Mouse (Mus musculus) CH12.LX (cell line): ENCODE results near the gene Apopt1. TPM values are rescaled to one million over a fixed set of nuclear protein-coding genes. Genes with fewer than 3 reads are reported as not detected.

Source experiments
- DNase-seq: peaks from one replicate; pipeline ENCODE4 v3.0.0-alpha.2; 2013; ENCODE audit errors: extremely low read depth
- H3K27ac ChIP-seq: 2 replicates; pipeline ENCODE4 v1.5.1; 2012; ENCODE audit warnings: low read depth, mild to moderate bottlenecking, control low read depth, moderate library complexity; ENCODE audit not compliant: insufficient read depth
- H3K27me3 ChIP-seq: replicated peaks from 2 replicates; pipeline ENCODE3; 2012; ENCODE audit warnings: inconsistent platforms
- H3K36me3 ChIP-seq, 2 experiments: replicated peaks in 1 of 2; 2 replicates each; pipeline versions ENCODE3 to v1.6.1; 2012; ENCODE audit warnings: inconsistent platforms in 1 of 2, low read length in 1 of 2, mild to moderate bottlenecking in 1 of 2, mixed read lengths in 1 of 2, moderate library complexity in 1 of 2; ENCODE audit not compliant: control insufficient read depth in 1 of 2, insufficient read depth in 1 of 2
- H3K4me1 ChIP-seq, 2 experiments: 2 replicates each; pipeline ENCODE4 v1.6.1; 2012; ENCODE audit warnings: inconsistent platforms in 1 of 2, moderate library complexity in 1 of 2; ENCODE audit not compliant: insufficient read depth in 2 of 2, control insufficient read depth in 1 of 2
- H3K4me2 ChIP-seq: 2 replicates; pipeline ENCODE4 v1.6.1; 2012; ENCODE audit warnings: low read depth, mild to moderate bottlenecking, control low read depth; ENCODE audit not compliant: poor library complexity, insufficient read depth, severe bottlenecking
- H3K4me3 ChIP-seq, 3 experiments: fragments of 150-350 bp in 1 of 3; sonication (generic) in 1 of 3; replicated peaks in 1 of 3; 2 replicates each; pipeline versions ENCODE3 to v1.5.1; 2011 to 2012; ENCODE audit warnings: low read depth in 2 of 3, low read length in 2 of 3, mild to moderate bottlenecking in 2 of 3, moderate library complexity in 2 of 3, control low read depth in 1 of 3, improper control_type of control experiment in 1 of 3, inconsistent platforms in 1 of 3, mixed read lengths in 1 of 3; ENCODE audit not compliant: poor library complexity in 1 of 3
- H3K79me2 ChIP-seq: replicated peaks from 2 replicates; pipeline ENCODE4 v1.6.1; 2012; ENCODE audit warnings: mild to moderate bottlenecking, moderate library complexity; ENCODE audit not compliant: control insufficient read depth, poor library complexity, insufficient read depth, severe bottlenecking; ENCODE audit errors: extremely low read depth
- H3K9ac ChIP-seq: 2 replicates; pipeline ENCODE4 v1.6.1; 2012; ENCODE audit warnings: low read depth, mild to moderate bottlenecking, control low read depth, moderate library complexity; ENCODE audit not compliant: insufficient read depth
- H3K9me3 ChIP-seq: replicated peaks from 2 replicates; pipeline ENCODE3; 2012; ENCODE audit warnings: low read length, inconsistent platforms, mixed read lengths
- CTCF ChIP-seq, 2 experiments: IDR thresholded peaks in 1 of 2; conservative IDR thresholded peaks in 1 of 2; 2 replicates each; pipeline ENCODE4 v1.5.1; 2011 to 2012; ENCODE audit warnings: low read depth in 2 of 2, low read length in 2 of 2, improper control_type of control experiment in 1 of 2, inconsistent platforms in 1 of 2, mild to moderate bottlenecking in 1 of 2, moderate library complexity in 1 of 2
- E2F4 ChIP-seq: IDR thresholded peaks from 2 replicates; pipeline ENCODE4 v1.6.1; 2011; ENCODE audit warnings: low read depth, low read length, improper control_type of control experiment; ENCODE audit not compliant: insufficient replicate concordance
- ETS1 ChIP-seq: conservative IDR thresholded peaks from 2 replicates; pipeline ENCODE4 v1.6.1; 2012; ENCODE audit warnings: low read depth, mild to moderate bottlenecking, inconsistent platforms, low read length, improper control_type of control experiment, moderate library complexity
- GABPA ChIP-seq: IDR thresholded peaks from 2 replicates; pipeline ENCODE4 v1.6.1; 2012; ENCODE audit warnings: low read depth, low read length, improper control_type of control experiment, inconsistent platforms; ENCODE audit not compliant: insufficient replicate concordance
- IRF4 ChIP-seq: IDR thresholded peaks from 2 replicates; pipeline ENCODE4 v1.6.1; 2014; ENCODE audit warnings: low read depth, mild to moderate bottlenecking, inconsistent platforms, low read length, improper control_type of control experiment
- JUN ChIP-seq: IDR thresholded peaks from 2 replicates; pipeline ENCODE4 v1.6.1; 2011; ENCODE audit warnings: low read depth, mild to moderate bottlenecking, low read length, improper control_type of control experiment, moderate library complexity; ENCODE audit not compliant: insufficient read depth
- JUND ChIP-seq: conservative IDR thresholded peaks from 2 replicates; pipeline ENCODE4 v1.6.1; 2011; ENCODE audit warnings: low read depth, low read length, improper control_type of control experiment
- KAT2A ChIP-seq: IDR thresholded peaks from 2 replicates; pipeline ENCODE4 v1.6.1; 2012; ENCODE audit warnings: low read length, improper control_type of control experiment, inconsistent platforms; ENCODE audit not compliant: insufficient replicate concordance
- MAX ChIP-seq: IDR thresholded peaks from 2 replicates; pipeline ENCODE4 v1.6.1; 2011; ENCODE audit warnings: low read length, improper control_type of control experiment
- MAZ ChIP-seq: IDR thresholded peaks from 2 replicates; pipeline ENCODE4 v1.6.1; 2012; ENCODE audit warnings: low read depth, mild to moderate bottlenecking, inconsistent platforms, low read length, improper control_type of control experiment, moderate library complexity
- MXI1 ChIP-seq: IDR thresholded peaks from 2 replicates; pipeline ENCODE4 v1.6.1; 2011; ENCODE audit warnings: mild to moderate bottlenecking, low read depth, low read length, improper control_type of control experiment
- MYC ChIP-seq: IDR thresholded peaks from 2 replicates; pipeline ENCODE4 v1.6.1; 2011; ENCODE audit warnings: low read depth, mild to moderate bottlenecking, improper control_type of control experiment, low read length
- NELFE ChIP-seq: IDR thresholded peaks from 2 replicates; pipeline ENCODE4 v1.6.1; 2011; ENCODE audit warnings: low read depth, low read length, improper control_type of control experiment
- RAD21 ChIP-seq: IDR thresholded peaks from 2 replicates; pipeline ENCODE4 v1.6.1; 2011; ENCODE audit warnings: low read depth, mild to moderate bottlenecking, low read length, improper control_type of control experiment, moderate library complexity
- SIN3A ChIP-seq: IDR thresholded peaks from 2 replicates; pipeline ENCODE4 v1.6.1; 2012; ENCODE audit warnings: low read length, improper control_type of control experiment, inconsistent platforms
- TBP ChIP-seq: conservative IDR thresholded peaks from 2 replicates; pipeline ENCODE4 v1.6.1; 2011; ENCODE audit warnings: low read depth, low read length, improper control_type of control experiment
- UBTF ChIP-seq: IDR thresholded peaks from 2 replicates; pipeline ENCODE4 v1.6.1; 2012; ENCODE audit warnings: low read depth, mild to moderate bottlenecking, inconsistent platforms, low read length, improper control_type of control experiment, moderate library complexity
- USF2 ChIP-seq: conservative IDR thresholded peaks from 2 replicates; pipeline ENCODE4 v1.6.1; 2011; ENCODE audit warnings: low read depth, low read length, improper control_type of control experiment
- ZC3H11A ChIP-seq: IDR thresholded peaks from 2 replicates; pipeline ENCODE4 v1.6.1; 2012; ENCODE audit warnings: low read depth, mild to moderate bottlenecking, inconsistent platforms, low read length, improper control_type of control experiment
- dilution Hi-C: fragments of 300-500 bp; cut with MboI; formaldehyde crosslinking; loops from 2 replicates; pipeline ENCODE4 v1.14.3; 2020; ENCODE audit warnings: low sequenced_read_pairs; ENCODE audit not compliant: extremely low pct_unique_long_range_greater_than_20kb, extremely low pct_ligation_motif_present
- in situ Hi-C: fragments of 300-500 bp; cut with MboI; formaldehyde crosslinking; loops from 3 replicates; pipeline ENCODE4 v1.14.3; 2019; ENCODE audit warnings: low sequenced_read_pairs, low pct_ligation_motif_present, low pct_unique_long_range_greater_than_20kb, mixed read lengths
- polyA plus RNA-seq: library from polyadenylated mRNA; unstranded; fragments of >175 nt; gene quantifications from 2 replicates; pipeline ENCODE4 v1.2.1, GENCODE M21; 2012; ENCODE audit warnings: low read depth; ENCODE audit not compliant: insufficient read length
- total RNA-seq, 2 experiments: library from RNA; depleted of rRNA; stranded (reverse); fragments of 300-350 nt in 1 of 2; fragments of >200 nt in 1 of 2; gene quantifications; 2 replicates each; pipeline ENCODE4 v1.2.3; 2012 to 2014

The Apopt1 gene
- total and polyA plus RNA-seq, 3 experiments: 36.0 to 49.1 (median 43.6) TPM

DNA sequence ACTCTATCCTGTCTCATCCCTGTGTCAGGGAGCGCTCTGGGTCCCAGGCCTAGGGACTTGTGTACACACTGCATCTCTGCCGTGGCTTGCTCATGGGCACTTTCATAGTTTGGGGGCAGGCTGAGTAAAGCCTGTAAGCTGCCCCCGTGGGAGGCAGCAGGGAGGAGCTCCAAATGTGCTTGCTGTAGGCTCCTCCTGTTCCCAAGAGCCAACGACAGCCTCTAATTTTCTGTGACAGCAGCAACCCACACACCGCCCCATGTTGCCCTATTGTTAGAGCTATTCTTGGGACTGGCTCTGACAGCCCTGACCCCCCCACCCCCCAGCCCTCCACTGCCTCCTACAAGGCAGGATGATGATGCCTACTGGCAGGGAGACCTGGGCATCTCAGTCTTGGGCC is 31.1 kb upstream of the Apopt1 start:
- no peaks in the 10 kb centered on the region for H3K27me3 ChIP-seq
- dilution Hi-C loops (no loop called here), in situ Hi-C loops (no loop called here)
- H3K4me2 ChIP-seq: no peak overlapping the region
- no peak for DNase-seq
- H3K79me2 ChIP-seq: peaks cover 21% of the 10 kb centered on the region
- no peaks in the 10 kb centered on the region for H3K9me3 ChIP-seq
- peaks cover 40 to 70% of the 10 kb centered on the region in 2 experiments for H3K36me3 ChIP-seq
- no peak overlapping the region for H3K27ac ChIP-seq
- H3K9ac ChIP-seq: no peak overlapping the region
- H3K4me1 ChIP-seq: peaks cover 13 to 42% of the 10 kb centered on the region in 2 experiments
- TF ChIP-seq RAD21 (no peak), CTCF (conservative IDR thresholded peaks at IDR 0.05 in 1 of 2, IDR thresholded peaks at IDR 0.05 in 1 of 2; ENCODE audit: low read depth in 2 of 2, low read length in 2 of 2) (no peak), TBP (no peak), SIN3A (no peak), KAT2A (no peak), IRF4 (no peak), JUN (no peak), MYC (no peak)
- H3K4me3 ChIP-seq: no peak overlapping the region

DNA sequence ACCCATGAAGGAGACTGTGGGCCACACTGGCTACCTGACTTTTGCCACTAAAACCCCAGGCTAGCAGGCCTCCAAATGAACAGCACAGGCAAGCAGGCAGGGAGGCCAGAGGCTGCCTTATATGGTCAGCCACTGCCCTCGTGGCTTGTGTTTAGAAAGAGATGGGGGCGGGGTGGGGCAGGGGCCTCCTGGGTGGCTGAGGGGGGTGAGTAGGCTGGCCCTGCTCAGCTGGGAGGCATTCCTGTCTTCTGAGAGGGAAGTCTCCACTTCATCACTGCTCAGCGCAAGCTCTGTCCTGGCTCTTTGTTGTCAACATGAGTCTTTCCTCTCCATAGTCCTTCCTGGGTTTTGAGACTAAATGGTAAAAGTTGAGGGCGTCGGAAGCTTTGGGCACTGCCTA is 30.3 kb upstream of the Apopt1 start:
- DNase-seq: no peak
- dilution Hi-C loops (no loop called here), in situ Hi-C loops (no loop called here)
- H3K9me3 ChIP-seq: no peaks in the 10 kb centered on the region
- no peaks in the 10 kb centered on the region for H3K27me3 ChIP-seq
- H3K4me3 ChIP-seq: no peak overlapping the region
- H3K9ac ChIP-seq: no peak overlapping the region
- H3K27ac ChIP-seq: no peak overlapping the region
- no peak overlapping the region for H3K4me2 ChIP-seq
- H3K79me2 ChIP-seq: peaks cover 21% of the 10 kb centered on the region
- TF ChIP-seq JUND: no peak
- TF ChIP-seq ETS1: no peak
- no peak for TF ChIP-seq ZC3H11A
- TF ChIP-seq GABPA: no peak
- no peak for TF ChIP-seq UBTF
- TF ChIP-seq CTCF (conservative IDR thresholded peaks at IDR 0.05 in 1 of 2, IDR thresholded peaks at IDR 0.05 in 1 of 2; ENCODE audit: low read depth in 2 of 2, low read length in 2 of 2): no peak
- no peak for TF ChIP-seq MAZ
- TF ChIP-seq MXI1: no peak
- no peak for TF ChIP-seq E2F4
- no peak for TF ChIP-seq MAX
- TF ChIP-seq USF2: no peak
- TF ChIP-seq NELFE: no peak
- peaks cover 40 to 72% of the 10 kb centered on the region in 2 experiments for H3K36me3 ChIP-seq
- peaks cover 9 to 37% of the 10 kb centered on the region in 2 experiments for H3K4me1 ChIP-seq
